Mouse (Mus musculus) hindbrain, embryonic 10.5 days (tissue): Measurements from ENCODE around the gene Taf1b. TPM values are rescaled to one million over a fixed set of nuclear protein-coding genes. Genes with fewer than 3 reads are reported as not detected.
"Not testable (repeated sequence)": the region's sequence is repeated elsewhere in the genome, so short reads cannot be mapped to it uniquely, and the experiment has no call there.

Source experiments
- DNase-seq: peaks from one replicate; pipeline ENCODE4 v3.0.0-alpha.2; 2017; ENCODE audit warnings: low spot score
- H3K27ac ChIP-seq: fragments of 300-500 bp; sonication (generic); 2 replicates; pipeline ENCODE4 v1.5.1; 2016; ENCODE audit warnings: mild to moderate bottlenecking, moderate library complexity
- H3K27me3 ChIP-seq: fragments of 300-500 bp; sonication (generic); 2 replicates; pipeline ENCODE4 v1.6.1; 2016; ENCODE audit warnings: mild to moderate bottlenecking; ENCODE audit not compliant: poor library complexity, insufficient read depth, severe bottlenecking
- H3K36me3 ChIP-seq: fragments of 300-500 bp; sonication (generic); 2 replicates; pipeline ENCODE4 v1.6.1; 2016; ENCODE audit warnings: mild to moderate bottlenecking, moderate library complexity
- H3K4me1 ChIP-seq: fragments of 300-500 bp; sonication (generic); replicated peaks from 2 replicates; pipeline ENCODE4 v1.6.1; 2016; ENCODE audit warnings: mild to moderate bottlenecking
- H3K4me3 ChIP-seq: fragments of 300-500 bp; sonication (generic); 2 replicates; pipeline ENCODE4 v1.5.1; 2016; ENCODE audit warnings: mild to moderate bottlenecking, moderate library complexity
- H3K9me3 ChIP-seq: fragments of 300-500 bp; sonication (generic); 2 replicates; pipeline ENCODE4 v1.6.1; 2016; ENCODE audit warnings: mild to moderate bottlenecking, moderate library complexity
- WGBS: fragments of 180-500 bp; shearing (Covaris S2); methylation state at CpG from one replicate; pipeline ENCODE4 v1.1.7; 2016; 5-methylcytosine and 5-hydroxymethylcytosine counted together
- polyA plus RNA-seq: library from polyadenylated mRNA; unstranded; fragments of >200 nt; fragmentation: Nextera tagmentation; extraction: Ambion mirVana; gene quantifications from 2 replicates; pipeline ENCODE4 v1.2.1, GENCODE M21; 2016

Taf1b gene
- polyA plus RNA-seq, 1 experiment from 2014 or later, result 26.2 TPM

GRCm38 (mm10) chr12:24498841-24499485 lies 804 bp downstream of the Taf1b start:
- not testable (repeated sequence) for H3K27me3 ChIP-seq
- H3K27ac ChIP-seq, result peak overlapping the region; percentile 91

GRCm38 (mm10) chr12:24517118-24517517 lies 19.0 kb downstream of the Taf1b start:
- WGBS, result 96% methylated on average over 8 of the region's 8 CpGs
- Histone ChIP-seq H3K36me3 (peaks cover 66% of the 10 kb centered on the region), H3K4me1 (no peaks in the 10 kb centered on the region), H3K4me3 (no peak overlapping the region), H3K27ac (no peak overlapping the region), H3K9me3 (no peaks in the 10 kb centered on the region), H3K27me3 (no peaks in the 10 kb centered on the region)
- no peak for DNase-seq

More at GRCm38 (mm10) chr12:24498841-24499485, 804 bp downstream of the Taf1b start:
- not testable (repeated sequence) for H3K9me3 ChIP-seq, H3K4me1 ChIP-seq, H3K36me3 ChIP-seq, DNase-seq
- H3K4me3 ChIP-seq, result peak overlapping the region; percentile 72
- WGBS, result 5% methylated on average over 9 of the region's 9 CpGs

- H3K9me3 ChIP-seq, result no peaks in the 10 kb centered on the region
- DNase-seq, result no peak
- H3K36me3 ChIP-seq, result peaks cover 43% of the 10 kb centered on the region
- H3K27me3 ChIP-seq, result no peaks in the 10 kb centered on the region
- H3K27ac ChIP-seq, result no peak overlapping the region
- H3K4me3 ChIP-seq, result no peak overlapping the region
- 78% methylated on average over 3 of the region's 3 CpGs for WGBS
- H3K4me1 ChIP-seq, result no peaks in the 10 kb centered on the region
These were observed 22.9 kb downstream of the Taf1b start for GRCm38 (mm10) chr12:24521076-24521475.

GRCm38 (mm10) chr12:24525065-24525464 lies 26.9 kb downstream of the Taf1b start:
- WGBS, result 93% methylated on average over 7 of the region's 7 CpGs
- not testable (repeated sequence) for DNase-seq, H3K4me1 ChIP-seq, H3K27me3 ChIP-seq, H3K9me3 ChIP-seq, H3K27ac ChIP-seq, H3K4me3 ChIP-seq
- H3K36me3 ChIP-seq, result peaks cover 16% of the 10 kb centered on the region; the same call in 1 of the 2 replicates

GRCm38 (mm10) chr12:24536390-24536789 lies 38.2 kb downstream of the Taf1b start:
- H3K27ac ChIP-seq, result no peak overlapping the region
- WGBS, result 77% methylated on average over 5 of the region's 5 CpGs
- DNase-seq, result no peak
- no peaks in the 10 kb centered on the region for H3K27me3 ChIP-seq
- H3K36me3 ChIP-seq, result peaks cover 19% of the 10 kb centered on the region; the same call in 1 of the 2 replicates
- 0 out of 2 replicates have a peak, but pooled peaks cover 10% of the 10 kb centered on the region for H3K4me1 ChIP-seq
- H3K4me3 ChIP-seq, result no peak overlapping the region
- H3K9me3 ChIP-seq, result 0 out of 2 replicates have a peak, but pooled peaks cover 2% of the 10 kb centered on the region

- no peaks in the 10 kb centered on the region for H3K27me3 ChIP-seq
- no peak overlapping the region for H3K27ac ChIP-seq
- WGBS, result 70% methylated on average over 2 of the region's 2 CpGs
- no peak overlapping the region for H3K4me3 ChIP-seq
- peaks cover 13% of the 10 kb centered on the region; the same call in 1 of the 2 replicates for H3K36me3 ChIP-seq
- no peak for DNase-seq
- H3K9me3 ChIP-seq, result 0 out of 2 replicates have a peak, but pooled peaks cover 2% of the 10 kb centered on the region
- H3K4me1 ChIP-seq, result 0 out of 2 replicates have a peak, but pooled peaks cover 10% of the 10 kb centered on the region
These were observed 39.0 kb downstream of the Taf1b start for GRCm38 (mm10) chr12:24537201-24537600.

GRCm38 (mm10) chr12:24537965-24538364 lies 39.8 kb downstream of the Taf1b start:
- DNase-seq, result no peak
- Histone ChIP-seq H3K4me3 (no peak overlapping the region), H3K27me3 (no peaks in the 10 kb centered on the region), H3K27ac (no peak overlapping the region), H3K9me3 (no peaks in the 10 kb centered on the region), H3K36me3 (peaks cover 10% of the 10 kb centered on the region; the same call in 1 of the 2 replicates), H3K4me1 (0 out of 2 replicates have a peak, but pooled peaks cover 10% of the 10 kb centered on the region)
- WGBS, result 79% methylated on average over 4 of the region's 4 CpGs

GRCm38 (mm10) chr12:24541426-24542154 lies 43.4 kb downstream of the Taf1b start:
- no peak for DNase-seq
- Histone ChIP-seq H3K9me3 (no peaks in the 10 kb centered on the region), H3K27ac (no peak overlapping the region), H3K36me3 (peaks cover 25% of the 10 kb centered on the region; the same call in 1 of the 2 replicates), H3K4me1 (0 out of 2 replicates have a peak, but pooled peaks cover 4% of the 10 kb centered on the region), H3K4me3 (no peak overlapping the region), H3K27me3 (no peaks in the 10 kb centered on the region)
- 89% methylated on average over 16 of the region's 16 CpGs for WGBS

GRCm38 (mm10) chr12:24547686-24548085 lies 49.5 kb downstream of the Taf1b start:
- H3K9me3 ChIP-seq, result no peaks in the 10 kb centered on the region
- H3K27me3 ChIP-seq, result no peaks in the 10 kb centered on the region
- no peaks in the 10 kb centered on the region for H3K4me1 ChIP-seq
- no peak overlapping the region for H3K27ac ChIP-seq
- no peak overlapping the region for H3K4me3 ChIP-seq
- WGBS, result 89% methylated on average over 8 of the region's 8 CpGs
- no peak for DNase-seq
- H3K36me3 ChIP-seq, result peaks cover 53% of the 10 kb centered on the region

- H3K4me3 ChIP-seq, result no peak overlapping the region
- DNase-seq, result no peak
- H3K9me3 ChIP-seq, result no peaks in the 10 kb centered on the region
- H3K4me1 ChIP-seq, result no peaks in the 10 kb centered on the region
- peaks cover 53% of the 10 kb centered on the region for H3K36me3 ChIP-seq
- no peak overlapping the region for H3K27ac ChIP-seq
- 89% methylated on average over 6 of the region's 6 CpGs for WGBS
- no peaks in the 10 kb centered on the region for H3K27me3 ChIP-seq
These were observed 50.7 kb downstream of the Taf1b start for GRCm38 (mm10) chr12:24548885-24549284.

- 85% methylated on average over 2 of the region's 2 CpGs for WGBS
- H3K4me1 ChIP-seq, result no peaks in the 10 kb centered on the region
- H3K36me3 ChIP-seq, result peaks cover 34% of the 10 kb centered on the region
- DNase-seq, result no peak
- H3K4me3 ChIP-seq, result no peak overlapping the region
- H3K9me3 ChIP-seq, result no peaks in the 10 kb centered on the region
- H3K27me3 ChIP-seq, result no peaks in the 10 kb centered on the region
- no peak overlapping the region for H3K27ac ChIP-seq
These were observed 54.4 kb downstream of the Taf1b start for GRCm38 (mm10) chr12:24552531-24552930.

- Histone ChIP-seq H3K4me3 (no peak overlapping the region), H3K27me3 (no peaks in the 10 kb centered on the region), H3K4me1 (no peaks in the 10 kb centered on the region), H3K36me3 (peaks cover 18% of the 10 kb centered on the region), H3K9me3 (no peaks in the 10 kb centered on the region), H3K27ac (no peak overlapping the region)
- no peak for DNase-seq
- WGBS, result 86% methylated on average over 8 of the region's 8 CpGs
These were observed 57.8 kb downstream of the Taf1b start for GRCm38 (mm10) chr12:24555976-24556375.

GRCm38 (mm10) chr12:24563395-24563960 lies 65.3 kb downstream of the Taf1b start:
- Histone ChIP-seq H3K36me3 (peaks cover 11% of the 10 kb centered on the region; the same call in 1 of the 2 replicates), H3K4me3 (no peak overlapping the region), H3K9me3 (no peaks in the 10 kb centered on the region), H3K27me3 (no peaks in the 10 kb centered on the region), H3K27ac (no peak overlapping the region), H3K4me1 (0 out of 2 replicates have a peak, but pooled peaks cover 5% of the 10 kb centered on the region)
- DNase-seq, result no peak
- 86% methylated on average over 7 of the region's 7 CpGs for WGBS
